Mouse (Mus musculus): Measurements from ENCODE around the gene Fstl4. TPM values are rescaled to one million over a fixed set of nuclear protein-coding genes. Genes with fewer than 3 reads are reported as not detected.

The Fstl4 gene
- total RNA-seq, 2 experiments from 2014 or later: 13.8 to 14.8 TPM

- TF ChIP-seq CTCF (conservative IDR thresholded peaks at IDR 0.05): no peak
- Histone ChIP-seq H3K27ac (no peak overlapping the region), H3K4me3 (no peak overlapping the region)
- no peak for DNase-seq (ENCODE audit: low spot score in 2 of 2)
Observed at GRCm38 (mm10) chr11:52747206-52747605, 17.2 kb upstream of the Fstl4 start.

GRCm38 (mm10) chr11:52747766-52748456, 16.5 kb upstream of the Fstl4 start:
- no peak for DNase-seq (ENCODE audit: low spot score in 2 of 2)
- no peak overlapping the region for H3K27ac ChIP-seq
- H3K4me3 ChIP-seq: no peak overlapping the region
- TF ChIP-seq CTCF (conservative IDR thresholded peaks at IDR 0.05): no peak

- TF ChIP-seq CTCF (conservative IDR thresholded peaks at IDR 0.05): no peak
- Histone ChIP-seq H3K4me3 (no peak overlapping the region), H3K27ac (no peak overlapping the region)
- no peak for DNase-seq (ENCODE audit: low spot score in 2 of 2)
Observed at GRCm38 (mm10) chr11:52749988-52750387, 14.4 kb upstream of the Fstl4 start.

- no peak for DNase-seq (ENCODE audit: low spot score in 2 of 2)
- TF ChIP-seq CTCF (conservative IDR thresholded peaks at IDR 0.05): no peak
Observed at GRCm38 (mm10) chr11:52752524-52752923, 11.9 kb upstream of the Fstl4 start.

GRCm38 (mm10) chr11:52753261-52753660, 11.2 kb upstream of the Fstl4 start:
- no peak overlapping the region for H3K27ac ChIP-seq
- H3K4me3 ChIP-seq: no peak overlapping the region
- TF ChIP-seq CTCF (conservative IDR thresholded peaks at IDR 0.05): no peak
- DNase-seq (ENCODE audit: low spot score in 2 of 2): no peak

More at GRCm38 (mm10) chr11:52752524-52752923, 11.9 kb upstream of the Fstl4 start:
- Histone ChIP-seq H3K27ac (no peak overlapping the region), H3K4me3 (no peak overlapping the region)

GRCm38 (mm10) chr11:52761800-52762199, 2.6 kb upstream of the Fstl4 start:
- no peak overlapping the region for H3K4me3 ChIP-seq
- DNase-seq (ENCODE audit: low spot score in 2 of 2): no peak
- no peak overlapping the region for H3K27ac ChIP-seq
- peak; percentile 59 for TF ChIP-seq CTCF (conservative IDR thresholded peaks at IDR 0.05)

- H3K27ac ChIP-seq: peak overlapping the region; percentile 91
- peak overlapping the region; percentile 78 for H3K4me3 ChIP-seq
- DNase-seq (ENCODE audit: low spot score in 2 of 2): peak in 1 of 2 experiments; percentile 15
- no peak for TF ChIP-seq CTCF (conservative IDR thresholded peaks at IDR 0.05)
Observed at GRCm38 (mm10) chr11:52764894-52765677, 652 bp downstream of the Fstl4 start.

GRCm38 (mm10) chr11:52765678-52766254, 1.3 kb downstream of the Fstl4 start:
- TF ChIP-seq CTCF (conservative IDR thresholded peaks at IDR 0.05): peak; percentile 81
- Histone ChIP-seq H3K27ac (peak overlapping the region; percentile 91; the same call in 1 of the 2 replicates), H3K4me3 (peak overlapping the region; percentile 78)
- DNase-seq (ENCODE audit: low spot score in 2 of 2): peak; percentile 61 to 66

- no peak overlapping the region for H3K27ac ChIP-seq
- DNase-seq (ENCODE audit: low spot score in 2 of 2): no peak
- no peak overlapping the region for H3K4me3 ChIP-seq
- TF ChIP-seq CTCF (conservative IDR thresholded peaks at IDR 0.05): no peak
Observed at GRCm38 (mm10) chr11:52767921-52768320, 3.5 kb downstream of the Fstl4 start.

- no peak for TF ChIP-seq CTCF (conservative IDR thresholded peaks at IDR 0.05)
- Histone ChIP-seq H3K27ac (no peak overlapping the region), H3K4me3 (no peak overlapping the region)
- DNase-seq (ENCODE audit: low spot score in 2 of 2): no peak
Observed at GRCm38 (mm10) chr11:52773073-52773472, 8.6 kb downstream of the Fstl4 start.

- TF ChIP-seq CTCF (conservative IDR thresholded peaks at IDR 0.05): no peak
- DNase-seq (ENCODE audit: low spot score in 2 of 2): no peak
- no peak overlapping the region for H3K27ac ChIP-seq
- H3K4me3 ChIP-seq: no peak overlapping the region
Observed at GRCm38 (mm10) chr11:52775291-52775690, 10.9 kb downstream of the Fstl4 start.

GRCm38 (mm10) chr11:52782426-52782825, 18.0 kb downstream of the Fstl4 start:
- H3K4me3 ChIP-seq: no peak overlapping the region
- TF ChIP-seq CTCF (conservative IDR thresholded peaks at IDR 0.05): no peak
- no peak for DNase-seq (ENCODE audit: low spot score in 2 of 2)
- H3K27ac ChIP-seq: no peak overlapping the region

GRCm38 (mm10) chr11:52794331-52794730, 29.9 kb downstream of the Fstl4 start:
- TF ChIP-seq CTCF (conservative IDR thresholded peaks at IDR 0.05): no peak
- Histone ChIP-seq H3K4me3 (no peak overlapping the region), H3K27ac (0 out of 2 replicates have a peak overlapping the region, but pooled peaks have one; percentile 15)
- DNase-seq (ENCODE audit: low spot score in 2 of 2): peak; percentile 18 to 63
